Mouse (Mus musculus) G1E (cell line): Measurements from ENCODE around the gene Nrxn3.

Source experiments
- CTCF ChIP-seq: IDR thresholded peaks from 2 replicates; pipeline ENCODE4 v1.5.1; 2012; ENCODE audit warnings: low read depth, low read length, inconsistent platforms, mixed read lengths
- GATA1 ChIP-seq: IDR thresholded peaks from 2 replicates; pipeline ENCODE4 v1.6.1; 2012; ENCODE audit warnings: borderline replicate concordance, low read length, inconsistent platforms, mixed read lengths
- GATA2 ChIP-seq: IDR thresholded peaks from 2 replicates; pipeline ENCODE4 v1.6.1; 2012; ENCODE audit warnings: low read depth, low read length, inconsistent platforms, borderline replicate concordance
- POLR2AphosphoS5 ChIP-seq: IDR thresholded peaks from 2 replicates; pipeline ENCODE4 v1.6.1; 2012; ENCODE audit warnings: low read depth, low read length, inconsistent platforms; ENCODE audit not compliant: insufficient replicate concordance

DNA sequence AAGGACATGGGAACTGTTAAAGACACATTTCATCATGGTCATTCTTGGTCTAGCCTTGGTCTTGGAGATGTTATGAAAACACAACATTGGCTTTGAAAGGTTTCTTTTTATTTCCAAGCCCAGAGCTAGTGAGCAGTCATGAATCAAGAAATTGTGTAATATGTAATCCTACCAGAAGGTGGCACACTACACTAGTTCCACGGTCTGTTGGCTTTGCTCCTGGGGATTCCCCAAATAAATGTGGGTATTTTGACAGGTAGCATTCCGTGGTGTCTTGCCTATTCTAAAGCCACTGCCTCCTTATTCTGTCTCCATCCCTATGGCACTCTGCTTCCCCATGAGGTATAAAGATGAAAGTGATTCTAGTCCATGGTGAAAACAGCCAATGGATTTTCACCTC lies 269.5 kb downstream of the Nrxn3 start:
- TF ChIP-seq CTCF (peak; percentile 43; the same call in 1 of the 2 replicates), GATA2 (no peak), POLR2AphosphoS5 (no peak), GATA1 (no peak)
